Mouse (Mus musculus) cerebellum, adult 9-10 months (tissue): Measurements from ENCODE around the gene Rbpj.
A peak's percentile ranks its signal among the peaks of the same experiment; 100 is the strongest.
"Not testable (repeated sequence)": the region's sequence is repeated elsewhere in the genome, so short reads cannot be mapped to it uniquely, and the experiment has no call there.

Source experiments
- DNase-seq: peaks from one replicate; pipeline ENCODE4 v3.0.0; 2022

Gene Rbpj

DNA sequence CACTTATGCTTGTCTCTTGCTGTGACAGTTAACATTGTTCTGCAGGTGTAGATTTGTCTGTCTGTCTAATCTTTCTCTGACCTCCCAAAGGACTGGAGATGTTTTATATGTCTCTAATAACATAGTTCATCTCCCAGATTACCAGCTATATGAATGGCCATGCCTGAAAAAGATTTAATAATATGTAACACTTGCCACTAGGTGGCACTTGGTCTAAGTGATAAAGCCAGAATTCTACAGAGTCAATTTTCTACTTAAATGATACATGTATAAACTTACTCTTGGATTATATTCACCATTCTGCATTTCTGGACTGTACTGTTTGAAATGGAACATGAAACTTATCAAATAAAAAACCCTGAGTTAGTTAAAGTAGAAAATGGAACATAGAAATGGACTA, 132.6 kb downstream of the Rbpj start:
- peak; percentile 33 for DNase-seq

DNA sequence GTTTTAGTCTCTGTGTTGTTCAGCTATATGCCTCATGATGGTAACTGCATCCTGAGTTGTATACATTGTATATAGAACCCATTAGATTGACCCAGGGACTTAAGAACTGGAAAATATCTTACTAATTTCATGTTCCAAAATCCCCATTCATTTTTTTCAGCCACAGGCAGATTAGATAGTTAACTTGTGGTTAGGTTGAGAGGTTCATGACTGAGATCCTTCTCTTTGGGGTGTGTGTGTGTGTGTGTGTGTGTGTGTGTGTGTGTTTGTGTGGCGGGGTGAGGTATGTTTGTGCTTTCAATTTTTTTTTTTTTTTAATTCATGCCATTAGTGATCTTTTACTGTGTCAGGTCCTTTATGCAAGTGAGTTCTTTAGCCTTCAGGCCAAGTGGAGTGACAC, 133.2 kb downstream of the Rbpj start:
- DNase-seq = no peak

DNA sequence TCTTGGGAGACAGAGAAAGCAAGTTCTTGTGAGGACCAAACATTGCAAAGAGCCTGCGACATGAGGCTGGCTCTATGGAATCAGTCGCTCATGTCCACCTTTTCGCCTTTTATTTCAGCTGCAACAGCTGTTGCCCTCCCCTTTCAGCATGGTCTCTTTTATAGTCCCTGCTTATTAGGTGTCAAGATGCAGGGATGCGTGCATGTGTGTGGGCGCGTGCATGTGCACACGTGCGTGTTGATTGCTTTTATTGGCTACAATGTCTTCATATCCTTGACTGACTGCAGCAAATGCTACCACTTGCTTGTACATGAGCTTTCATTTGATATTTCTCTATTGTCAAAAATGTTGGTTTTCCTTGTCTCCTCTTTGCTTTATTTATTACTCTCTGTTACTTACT, 136.2 kb downstream of the Rbpj start:
- no peak for DNase-seq

- no peak for DNase-seq
These were observed 139.5 kb downstream of the Rbpj start for GRCm38 (mm10) chr5:53605450-53605849.

DNA sequence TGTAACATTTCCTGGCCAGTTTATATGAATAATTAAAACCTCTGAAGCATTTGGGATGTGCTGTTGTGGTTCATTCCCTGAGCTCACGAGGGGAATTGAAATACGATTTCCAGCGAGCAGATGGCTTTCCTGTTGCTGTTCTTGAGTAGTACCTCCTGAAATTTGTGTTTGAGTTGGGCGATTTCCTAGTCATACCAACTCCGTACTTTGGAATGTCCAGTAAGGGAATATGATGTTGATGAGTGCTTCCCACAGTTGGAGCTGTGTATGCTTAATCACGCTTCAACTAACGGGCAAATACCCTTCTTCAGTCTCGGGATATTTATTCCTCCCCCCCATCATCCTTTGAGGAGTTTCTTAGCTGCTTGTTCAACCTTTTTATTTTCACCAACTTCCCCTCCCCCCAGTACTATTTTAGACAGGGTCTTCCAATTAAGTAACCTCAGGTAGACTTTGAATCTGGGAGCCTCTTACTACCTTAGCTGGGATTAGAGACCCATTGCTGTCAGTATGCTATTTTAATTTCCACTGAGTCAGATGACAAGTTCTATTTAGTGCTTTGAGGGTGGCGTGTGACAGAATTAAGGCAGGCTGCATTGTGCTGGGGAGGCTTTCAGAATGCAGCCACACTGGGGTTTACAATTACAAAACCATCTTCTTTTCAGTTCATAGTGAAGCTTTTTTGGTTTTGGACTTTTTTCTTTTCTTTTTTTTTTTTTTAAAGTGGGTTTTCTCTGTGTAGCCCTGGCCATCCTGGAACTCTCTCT, 141.5 kb downstream of the Rbpj start:
- no peak for DNase-seq

DNA sequence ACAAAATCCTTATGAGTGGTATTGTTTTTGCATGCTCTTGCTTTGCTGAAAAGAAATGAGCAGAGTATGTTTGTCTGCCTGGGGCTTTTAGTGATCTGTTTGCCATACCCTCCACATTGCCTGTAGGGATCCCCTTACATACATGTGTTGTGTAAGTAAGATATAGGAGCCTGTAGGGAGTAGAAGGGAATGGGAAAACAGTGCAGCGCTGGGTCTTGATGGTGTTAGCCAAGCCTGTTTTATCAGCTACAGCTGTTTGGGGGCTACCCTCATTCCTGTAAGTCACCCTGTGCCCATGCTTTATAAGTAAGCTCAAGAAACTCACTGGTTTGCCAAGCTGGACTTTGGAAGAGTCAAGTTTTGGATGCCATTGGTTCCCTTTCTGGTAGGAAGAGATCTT, 152.9 kb downstream of the Rbpj start:
- no peak for DNase-seq

- DNase-seq = no peak
These were observed 166.1 kb downstream of the Rbpj start for GRCm38 (mm10) chr5:53632026-53632425.

- no peak for DNase-seq
These were observed 170.8 kb downstream of the Rbpj start for GRCm38 (mm10) chr5:53636795-53637194.

- DNase-seq = no peak
These were observed 171.3 kb downstream of the Rbpj start for GRCm38 (mm10) chr5:53637206-53637605.

- peak; percentile 44 for DNase-seq
These were observed 172.7 kb downstream of the Rbpj start for GRCm38 (mm10) chr5:53638647-53639046.

GRCm38 (mm10) chr5:53646669-53647068, 180.7 kb downstream of the Rbpj start:
- no peak for DNase-seq

GRCm38 (mm10) chr5:53647358-53647757, 181.4 kb downstream of the Rbpj start:
- no peak for DNase-seq

- DNase-seq = no peak
These were observed 190.6 kb downstream of the Rbpj start for GRCm38 (mm10) chr5:53656596-53656995.

DNA sequence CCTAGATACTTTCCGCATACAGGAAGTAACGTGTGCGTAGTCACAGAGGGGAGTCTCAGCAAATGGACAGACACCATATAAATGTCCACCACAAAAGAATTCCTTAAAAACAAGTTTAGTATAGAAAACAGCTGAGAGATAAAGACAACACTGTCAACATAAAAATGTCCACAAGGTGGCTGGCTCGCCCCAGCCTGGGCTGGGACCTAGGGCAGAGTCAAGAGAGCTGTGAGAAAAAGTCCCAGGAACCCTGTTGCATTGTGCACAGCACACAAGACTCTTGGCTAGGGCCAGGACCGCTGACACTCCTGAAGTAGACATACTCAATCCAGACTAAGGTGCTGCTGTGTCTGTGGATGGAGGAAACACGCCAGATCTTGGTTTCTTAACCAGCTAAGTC, 192.0 kb downstream of the Rbpj start:
- DNase-seq = no peak

GRCm38 (mm10) chr5:53661508-53661907, 195.6 kb downstream of the Rbpj start:
- DNase-seq = no peak

DNA sequence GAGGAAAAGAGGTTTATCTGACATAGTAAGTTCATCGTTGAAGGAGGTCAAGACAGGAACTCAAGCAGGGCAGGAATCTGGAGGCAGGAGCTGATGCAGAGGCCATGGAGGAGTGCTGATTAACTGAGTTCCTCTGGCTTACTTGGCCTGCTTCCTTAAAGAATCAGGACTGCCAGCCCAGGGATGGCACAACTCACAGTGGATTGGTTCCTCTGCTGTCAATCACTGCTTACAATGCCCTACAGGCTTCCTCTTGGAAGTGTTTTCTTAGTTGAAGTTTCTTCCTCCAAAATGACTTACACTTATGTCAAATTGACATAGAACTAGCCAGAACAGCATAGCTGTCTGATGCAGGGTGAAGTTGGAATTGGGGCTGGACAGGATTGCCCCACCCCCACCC, 196.5 kb downstream of the Rbpj start:
- no peak for DNase-seq

GRCm38 (mm10) chr5:53663665-53664064, 197.7 kb downstream of the Rbpj start:
- DNase-seq = no peak

- no peak for DNase-seq
These were observed 202.1 kb downstream of the Rbpj start for GRCm38 (mm10) chr5:53668021-53668420.

- DNase-seq = no peak
These were observed 204.5 kb downstream of the Rbpj start for GRCm38 (mm10) chr5:53670321-53670938.

GRCm38 (mm10) chr5:53671507-53671906, 205.6 kb downstream of the Rbpj start:
- no peak for DNase-seq

- peak; percentile 54 for DNase-seq
These were observed 206.4 kb downstream of the Rbpj start for GRCm38 (mm10) chr5:53672352-53672751.

DNA sequence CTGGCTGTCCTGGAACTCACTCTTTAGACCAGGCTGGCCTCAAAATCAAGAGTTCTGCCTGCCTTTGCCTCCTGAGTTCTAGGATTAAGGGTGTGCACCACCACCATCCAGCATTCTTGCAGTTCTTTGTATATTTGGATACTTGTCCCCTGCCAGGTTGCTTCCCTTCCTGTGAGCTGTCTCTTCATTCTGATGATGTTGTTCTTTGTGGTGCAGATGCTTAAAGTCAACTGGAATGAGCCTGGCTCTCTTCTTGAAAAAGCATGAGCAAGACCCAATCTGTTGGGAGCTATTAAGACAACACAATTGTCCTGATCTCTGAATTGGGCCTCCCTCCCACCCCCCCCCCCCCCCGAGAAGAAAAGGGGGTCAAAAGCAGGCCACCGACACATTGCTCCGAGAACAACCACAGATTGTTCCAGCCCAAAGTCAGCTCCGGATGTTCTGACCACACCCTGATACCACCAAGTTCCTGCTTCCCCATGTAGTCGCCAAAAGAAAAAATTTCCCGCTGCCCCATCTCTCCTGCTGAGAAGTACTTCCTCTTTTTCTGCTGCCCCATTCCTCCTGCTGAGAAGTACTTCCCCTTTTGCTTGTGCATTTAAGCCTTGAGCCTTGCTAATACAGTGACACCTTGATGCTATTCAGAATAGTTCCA, 207.7 kb downstream of the Rbpj start:
- not testable (repeated sequence) for DNase-seq

DNA sequence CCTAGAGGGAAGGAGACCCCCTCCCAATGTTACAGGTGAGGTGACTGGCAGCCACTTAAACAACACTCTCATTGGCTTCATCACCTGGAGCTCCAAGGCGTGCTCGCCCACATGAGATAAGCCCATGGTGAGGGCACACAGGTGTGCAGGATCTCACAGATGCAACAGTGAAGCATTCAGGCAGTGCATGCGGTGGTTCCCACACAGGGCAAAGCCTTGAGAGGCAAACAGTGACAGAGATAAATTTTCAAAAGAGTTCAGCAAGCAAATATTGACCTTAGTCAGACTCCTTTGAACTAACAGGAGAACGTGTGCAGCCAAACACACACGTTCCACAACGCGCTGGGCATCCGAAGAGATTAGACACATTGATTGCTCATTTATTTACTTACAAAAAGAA, 210.7 kb downstream of the Rbpj start:
- DNase-seq = no peak
